Mouse (Mus musculus): Measurements from ENCODE around the gene Dip2b.
"Not testable (repeated sequence)": the region's sequence is repeated elsewhere in the genome, so short reads cannot be mapped to it uniquely, and the experiment has no call there.

Dip2b gene

DNA sequence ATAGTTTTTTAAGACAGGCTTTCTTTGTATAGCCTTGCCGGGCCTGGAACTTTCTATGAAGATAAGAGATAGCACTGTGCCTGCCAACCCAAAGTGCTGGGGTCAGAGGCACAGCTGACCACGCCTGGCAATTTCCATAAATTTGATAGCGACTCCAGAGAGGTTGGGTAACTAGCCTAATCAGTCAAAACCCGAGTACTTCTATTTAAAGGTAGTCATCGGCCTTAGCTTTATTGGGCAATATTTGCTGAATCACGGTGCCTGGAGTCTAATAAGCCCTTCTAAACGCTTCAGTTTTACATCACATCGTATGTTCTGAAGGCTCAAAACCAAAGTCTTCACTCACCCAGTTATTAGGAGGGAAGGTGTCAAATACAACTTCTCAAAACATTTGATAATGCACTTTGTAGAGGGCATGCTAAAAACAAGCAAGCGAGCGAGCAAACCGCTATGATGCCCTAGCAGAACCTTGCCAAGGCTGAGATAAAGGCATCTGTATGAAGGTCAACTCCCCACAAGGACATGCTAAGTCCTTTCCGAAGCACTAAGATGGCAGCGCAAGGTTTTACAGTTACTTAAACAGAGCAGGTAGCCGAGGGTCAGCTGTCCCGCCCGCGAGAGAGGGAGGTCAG, 188.7 kb downstream of the Dip2b start:
- DNase-seq: no peak

DNA sequence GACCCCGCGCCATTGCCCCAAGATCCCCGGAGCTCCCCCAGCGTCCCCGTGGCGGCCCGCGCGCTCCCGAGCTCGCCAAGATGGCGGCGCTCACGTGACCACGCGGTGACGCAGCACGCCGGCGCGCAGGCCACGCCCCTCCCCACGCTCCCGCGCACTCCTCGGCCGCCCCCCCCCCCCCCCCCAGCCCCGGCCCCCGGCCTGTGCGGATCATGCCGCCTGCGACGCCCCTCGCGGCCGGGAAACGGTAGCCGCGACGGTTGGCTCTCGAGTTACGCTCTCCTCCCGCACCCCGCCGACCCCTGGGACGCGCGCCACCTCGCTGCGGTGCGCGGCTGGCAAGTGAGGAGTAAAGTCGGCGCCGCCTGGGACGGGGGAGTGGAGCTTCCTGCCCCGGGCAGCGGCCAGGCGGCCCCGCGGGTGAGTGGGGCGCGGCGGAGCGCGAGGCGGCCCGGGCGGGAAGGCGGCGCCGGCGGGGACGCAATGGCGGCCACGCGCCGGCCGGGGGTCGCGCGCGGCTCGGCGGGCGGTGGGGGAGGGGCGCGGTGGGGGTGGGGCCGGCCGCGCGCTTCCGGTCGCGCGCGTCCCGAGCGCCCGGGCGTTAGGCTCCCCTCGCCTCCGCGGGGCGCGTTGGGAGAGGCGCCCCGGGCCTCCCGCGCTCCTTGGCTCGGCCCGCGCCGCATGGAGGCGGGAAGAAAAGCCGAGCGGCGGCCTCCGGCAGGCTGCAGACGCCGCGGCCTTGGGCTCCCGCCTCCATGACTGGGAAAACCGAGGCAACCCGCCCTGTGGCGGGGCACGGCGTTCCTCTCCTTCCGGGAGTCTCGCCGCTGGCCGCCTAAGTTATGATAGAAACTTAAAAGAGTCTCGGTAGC, 189.4 kb downstream of the Dip2b start, which contains the start of gene Atf1:
TSS of gene Atf1 (plus strand) at position 157 of the 872 bp plus-strand sequence.
- DNase-seq: peak; percentile 94

DNA sequence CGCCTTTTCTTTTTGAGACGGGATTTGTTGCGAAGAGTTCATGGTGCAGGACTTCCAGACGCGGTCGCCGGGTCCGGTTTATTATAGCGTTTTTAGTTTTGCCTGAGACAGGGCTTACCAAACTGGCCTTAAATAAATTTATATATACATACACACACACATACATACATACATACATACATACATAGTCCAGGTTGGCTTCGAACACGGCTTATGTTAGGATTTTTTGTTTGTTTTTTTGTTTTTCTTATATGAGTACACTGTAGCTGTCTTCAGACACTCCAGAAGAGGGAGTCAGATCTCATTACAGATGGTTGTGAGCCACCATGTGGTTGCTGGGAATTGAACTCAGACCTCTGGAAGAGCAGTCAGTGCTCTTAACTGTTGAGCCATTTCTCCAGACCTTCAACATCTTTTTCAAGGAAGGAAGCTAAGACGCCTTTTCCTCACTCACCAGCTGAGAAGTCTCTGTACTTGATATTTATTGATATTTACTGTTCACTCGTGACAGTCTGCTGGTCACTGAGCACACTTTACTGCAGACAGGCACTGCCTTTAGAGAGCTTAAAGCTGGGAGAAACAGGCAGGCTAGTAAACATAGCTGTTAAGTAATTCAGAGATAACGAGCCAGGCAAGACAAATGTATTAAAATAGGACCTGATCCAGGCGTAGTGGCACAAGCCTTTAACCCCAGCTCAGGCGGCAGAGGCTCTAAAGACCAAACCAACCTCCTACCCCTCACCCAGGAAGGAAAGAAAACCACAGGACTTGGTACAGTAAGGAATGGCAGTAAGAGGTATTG, 190.3 kb downstream of the Dip2b start:
- DNase-seq: no peak

DNA sequence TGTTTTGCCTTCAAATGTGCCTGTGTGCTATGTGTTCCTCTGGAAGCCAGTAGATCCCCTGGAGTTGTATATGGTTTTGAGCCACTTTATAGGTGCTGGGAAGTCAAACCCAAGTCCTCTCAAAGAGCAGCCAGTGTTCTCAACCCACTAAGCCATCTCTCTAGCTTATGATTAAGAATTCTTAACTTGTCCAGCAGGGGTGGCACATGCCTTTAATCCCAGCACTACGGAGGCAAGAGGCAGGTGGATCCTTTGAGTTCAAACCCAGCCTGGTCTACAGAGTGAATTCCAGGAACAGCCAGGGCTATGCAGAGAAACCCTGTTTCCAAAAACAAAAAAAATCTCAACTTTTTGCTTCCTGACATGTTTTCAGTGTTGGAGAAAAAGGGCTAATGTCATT, 192.2 kb downstream of the Dip2b start:
- no peak for DNase-seq

DNA sequence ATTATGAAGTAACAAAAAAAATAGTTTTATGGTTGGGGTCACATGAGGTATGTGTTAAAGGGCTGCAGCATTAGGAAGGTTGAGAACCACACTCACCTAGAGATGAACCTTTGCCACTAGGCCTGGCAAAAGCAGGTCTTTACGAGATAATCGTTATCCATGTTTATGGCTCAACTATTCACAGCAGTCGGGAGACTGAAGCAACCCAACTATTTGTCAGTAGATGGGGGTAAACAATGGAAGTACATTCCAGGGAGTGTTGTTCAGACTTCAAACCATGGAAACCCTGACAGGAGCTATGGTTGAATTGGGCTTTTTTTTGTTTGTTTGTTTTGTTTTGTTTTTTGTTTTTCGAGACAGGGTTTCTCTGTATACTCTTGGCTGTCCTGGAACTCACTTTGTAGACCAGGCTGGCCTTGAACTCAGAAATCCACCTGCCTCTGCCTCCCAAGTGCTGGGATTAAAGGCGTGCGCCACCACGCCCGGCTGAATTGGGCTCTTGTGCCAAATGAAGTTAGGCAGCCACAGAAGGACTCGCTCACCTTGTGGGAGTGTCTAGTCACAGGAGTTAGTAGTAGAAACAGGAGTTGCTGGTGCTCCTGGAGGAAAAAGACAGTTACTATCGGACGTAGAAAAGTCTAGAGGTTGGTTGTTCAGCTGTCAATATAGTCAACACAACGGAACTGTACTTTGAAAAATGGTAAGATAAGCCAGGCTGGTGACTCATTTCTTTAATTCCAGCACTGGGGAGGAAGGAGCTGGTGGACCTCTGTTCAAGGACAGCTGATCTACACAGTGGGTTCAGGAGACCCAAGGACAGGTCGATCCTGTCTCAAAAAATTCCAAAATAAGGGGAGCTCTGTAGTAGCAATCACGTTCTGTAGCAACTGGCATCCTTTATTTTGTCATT, 193.4 kb downstream of the Dip2b start:
- no peak for DNase-seq

DNA sequence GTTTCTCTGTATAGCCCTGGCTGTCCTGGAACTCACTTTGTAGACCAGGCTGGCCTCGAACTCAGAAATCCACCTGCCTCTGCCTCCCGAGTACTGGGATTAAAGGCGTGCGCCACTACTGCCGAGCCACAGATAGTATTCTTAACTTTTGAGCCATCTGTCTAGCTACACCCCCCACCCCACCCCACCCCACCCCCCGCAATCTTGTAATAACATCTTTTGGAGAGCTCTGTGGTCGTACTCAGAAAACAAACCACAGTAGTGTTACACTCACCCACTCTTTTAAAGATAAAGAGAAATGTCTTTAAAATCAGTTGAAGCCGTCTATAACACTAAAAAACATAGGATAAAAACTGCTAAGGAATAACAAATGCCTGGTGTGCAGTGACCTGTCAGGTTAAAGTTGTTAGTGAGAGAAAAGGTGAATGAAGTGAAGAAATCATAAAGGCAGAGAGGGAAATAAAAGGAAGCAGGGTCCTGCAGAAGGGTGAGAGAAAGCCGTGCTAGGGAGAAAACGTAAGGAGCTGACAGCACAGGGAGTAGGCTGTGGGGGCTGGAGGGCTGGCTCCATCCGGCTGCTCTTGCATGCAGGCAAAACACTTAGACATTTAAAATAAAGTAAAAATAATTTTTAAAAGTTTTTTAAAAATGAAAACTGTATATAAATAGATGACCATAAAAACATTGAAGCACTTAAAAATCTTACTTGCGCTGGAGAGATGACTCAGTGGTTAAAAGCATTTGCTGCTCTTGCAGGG, 196.9 kb downstream of the Dip2b start:
- peak; percentile 22 for DNase-seq

DNA sequence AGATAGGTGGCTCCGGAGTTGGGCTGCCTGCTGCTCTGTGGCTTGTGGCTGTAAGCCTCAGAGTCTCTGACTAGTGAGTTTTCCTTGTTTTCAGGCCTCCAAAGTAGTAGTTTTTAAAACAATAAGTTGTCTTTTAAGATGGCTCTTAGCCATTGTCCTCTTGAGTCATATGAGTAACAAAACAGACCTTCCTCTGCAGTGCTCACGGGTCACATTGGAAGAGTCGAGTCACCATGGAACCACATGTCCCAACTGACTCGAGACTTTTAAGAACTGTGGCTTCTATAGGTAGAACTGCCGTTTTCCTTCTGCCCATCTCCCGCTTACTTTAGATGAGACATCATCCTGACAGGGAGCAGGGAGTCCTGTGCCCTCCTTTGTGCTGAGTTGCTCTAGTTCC, 198.5 kb downstream of the Dip2b start:
- DNase-seq: no peak

DNA sequence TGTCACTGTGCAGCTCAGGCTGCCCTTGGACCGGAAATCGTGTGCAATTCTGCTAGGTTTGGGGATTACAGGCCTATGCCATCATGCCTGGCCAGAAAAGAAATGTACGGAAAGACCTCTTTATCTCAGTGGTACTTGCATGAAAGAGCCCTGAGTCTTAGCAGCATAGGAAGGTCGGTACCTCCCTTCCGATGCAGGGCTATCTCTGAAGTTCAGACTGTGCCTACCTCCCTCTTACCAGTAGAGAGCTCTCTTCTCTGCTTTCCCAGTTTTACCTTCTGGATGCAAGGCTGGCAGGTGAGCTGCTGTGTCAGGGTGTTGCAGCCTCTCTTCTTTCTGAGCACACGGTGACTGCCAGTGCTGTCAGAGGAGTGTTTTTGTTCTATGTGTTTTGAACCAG, 203.3 kb downstream of the Dip2b start:
- no peak for DNase-seq

DNA sequence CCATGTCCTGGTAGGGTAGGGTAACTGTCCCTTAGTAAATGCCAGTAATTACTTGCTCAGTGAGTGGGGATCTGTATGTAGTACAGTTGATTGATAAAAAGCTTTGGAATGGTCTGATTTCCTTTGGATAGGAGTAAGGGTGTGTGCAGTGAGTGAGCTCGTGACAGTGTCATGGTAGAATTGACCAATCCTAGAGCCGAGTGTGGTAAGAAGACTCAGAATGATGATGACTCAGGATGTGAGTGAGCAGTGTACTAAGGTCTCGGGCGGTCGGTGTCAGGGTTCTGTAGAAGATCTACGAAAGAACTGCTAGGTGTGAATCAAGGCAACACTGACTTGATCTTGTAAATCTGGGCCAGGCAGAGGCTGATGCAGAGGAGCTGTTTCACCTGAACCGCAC, 207.5 kb downstream of the Dip2b start:
- no peak for DNase-seq

DNA sequence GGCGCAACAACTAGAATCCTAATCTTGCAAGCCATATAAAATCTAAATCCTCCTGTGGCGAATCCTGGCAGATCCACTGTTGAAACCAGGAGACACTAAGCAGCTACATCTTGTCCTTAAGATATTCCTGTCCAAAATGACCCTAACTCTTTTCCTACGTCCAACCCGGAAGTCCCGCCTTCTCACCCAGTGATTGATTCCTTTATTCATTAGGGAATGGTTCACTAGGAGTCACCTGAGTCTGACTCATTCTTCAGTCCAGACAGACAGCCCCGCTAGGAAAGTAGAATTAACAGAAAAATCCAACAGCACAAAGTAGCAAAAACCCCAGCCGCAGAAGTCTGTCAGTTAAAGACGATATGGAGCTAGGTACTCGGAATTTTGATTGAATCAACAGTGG, 208.8 kb downstream of the Dip2b start:
- no peak for DNase-seq

DNA sequence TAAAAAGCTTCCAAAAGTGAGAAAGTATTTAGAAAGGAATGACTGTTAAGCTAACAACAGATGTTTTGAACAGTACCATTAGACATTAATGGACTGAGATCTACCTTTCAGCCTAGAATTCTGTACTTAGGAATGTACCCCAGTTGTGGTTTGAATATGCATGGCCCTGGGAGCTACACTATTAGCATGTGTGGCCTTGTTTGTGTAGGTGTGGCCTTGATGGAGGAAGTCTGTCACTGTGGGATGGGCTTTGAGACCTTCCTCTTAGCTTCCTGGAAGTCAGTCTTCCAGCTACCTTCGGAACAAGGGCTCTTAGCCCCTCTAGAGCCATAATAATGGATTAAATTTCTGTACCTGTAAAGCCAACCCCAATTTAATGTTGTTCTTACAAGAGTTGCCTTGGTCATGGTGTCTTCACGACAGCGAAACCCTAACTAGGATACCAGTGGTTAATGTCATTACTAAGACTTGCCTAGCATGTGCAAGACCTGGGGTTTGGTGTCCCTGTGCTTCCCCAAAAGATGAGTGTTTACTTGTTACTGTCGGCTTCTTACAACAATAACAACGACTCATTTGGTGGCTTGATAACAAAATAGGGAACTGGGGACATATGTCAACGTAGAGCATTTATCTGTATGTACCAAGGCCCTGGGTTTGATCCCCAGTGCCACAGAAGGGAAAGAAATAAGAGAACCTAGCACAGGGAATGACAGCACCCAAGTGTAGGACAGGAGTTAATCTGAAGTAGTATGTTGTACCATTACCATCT, 210.4 kb downstream of the Dip2b start:
- no peak for DNase-seq

DNA sequence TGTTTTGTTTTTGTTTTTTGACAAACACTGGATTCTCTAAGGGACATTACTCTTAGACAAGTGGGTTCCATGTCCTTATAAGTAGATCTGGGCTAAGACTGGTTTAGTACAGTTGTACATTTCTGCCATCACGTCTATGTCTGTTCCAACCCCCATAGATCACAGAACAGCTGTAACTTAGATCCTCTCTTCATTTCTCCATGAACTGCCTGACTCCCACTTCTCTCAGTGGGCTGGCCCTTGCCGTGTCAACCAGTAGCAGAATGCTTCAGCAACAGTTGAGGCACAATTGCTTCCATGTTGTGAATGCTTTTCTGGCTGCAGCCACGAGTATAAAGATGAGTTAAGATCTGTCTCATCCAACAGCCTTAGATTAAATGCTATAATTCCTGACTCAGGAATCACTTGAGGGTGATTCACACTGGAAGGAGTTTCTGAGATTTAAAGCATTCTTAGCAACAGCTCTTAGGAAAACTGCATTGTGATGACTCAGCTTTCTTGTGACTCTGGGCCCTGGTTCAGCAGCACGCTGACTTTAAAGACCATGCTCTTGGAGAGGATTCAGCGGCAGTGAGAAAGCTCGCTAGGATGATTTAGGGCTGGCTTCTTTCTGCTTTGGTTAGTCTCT, 212.8 kb downstream of the Dip2b start:
- no peak for DNase-seq

DNA sequence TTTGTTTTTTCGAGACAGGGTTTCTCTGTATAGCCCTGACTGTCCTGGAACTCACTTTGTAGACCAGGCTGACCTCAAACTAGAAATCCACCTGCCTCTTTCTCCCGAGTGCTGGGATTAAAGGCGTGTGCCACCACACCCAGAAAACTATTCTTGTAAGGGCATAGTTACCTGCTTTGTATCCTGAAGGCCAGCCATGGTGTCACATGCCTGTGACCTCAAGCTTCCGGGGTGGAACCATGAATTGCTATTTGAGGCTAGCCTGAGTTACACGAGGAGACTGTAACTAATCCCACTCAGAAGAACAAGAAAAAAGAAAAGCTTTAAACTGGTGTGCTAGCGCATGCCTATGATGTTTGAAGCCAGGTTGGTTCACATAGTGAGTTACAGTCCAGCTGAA, 217.9 kb downstream of the Dip2b start:
- DNase-seq: no peak

DNA sequence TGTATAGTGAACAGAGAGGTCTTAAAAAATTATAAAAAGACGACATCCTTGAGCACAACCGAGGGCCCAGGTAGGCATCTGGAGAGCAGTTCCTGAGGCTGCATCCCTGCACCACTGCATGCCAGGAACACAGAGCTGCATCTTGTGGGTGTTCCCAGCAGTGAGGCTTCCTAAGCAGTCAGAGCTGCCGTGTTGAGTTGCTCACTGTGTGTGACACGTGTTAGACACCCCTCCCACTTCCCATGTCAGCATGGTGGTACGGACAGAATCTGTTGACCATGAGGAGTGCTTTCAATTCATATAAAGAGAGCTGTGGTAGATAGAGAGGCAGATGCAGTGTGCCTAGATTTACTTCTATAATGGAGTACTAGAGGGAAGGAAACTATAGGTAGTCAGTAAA, 218.8 kb downstream of the Dip2b start:
- DNase-seq: no peak

DNA sequence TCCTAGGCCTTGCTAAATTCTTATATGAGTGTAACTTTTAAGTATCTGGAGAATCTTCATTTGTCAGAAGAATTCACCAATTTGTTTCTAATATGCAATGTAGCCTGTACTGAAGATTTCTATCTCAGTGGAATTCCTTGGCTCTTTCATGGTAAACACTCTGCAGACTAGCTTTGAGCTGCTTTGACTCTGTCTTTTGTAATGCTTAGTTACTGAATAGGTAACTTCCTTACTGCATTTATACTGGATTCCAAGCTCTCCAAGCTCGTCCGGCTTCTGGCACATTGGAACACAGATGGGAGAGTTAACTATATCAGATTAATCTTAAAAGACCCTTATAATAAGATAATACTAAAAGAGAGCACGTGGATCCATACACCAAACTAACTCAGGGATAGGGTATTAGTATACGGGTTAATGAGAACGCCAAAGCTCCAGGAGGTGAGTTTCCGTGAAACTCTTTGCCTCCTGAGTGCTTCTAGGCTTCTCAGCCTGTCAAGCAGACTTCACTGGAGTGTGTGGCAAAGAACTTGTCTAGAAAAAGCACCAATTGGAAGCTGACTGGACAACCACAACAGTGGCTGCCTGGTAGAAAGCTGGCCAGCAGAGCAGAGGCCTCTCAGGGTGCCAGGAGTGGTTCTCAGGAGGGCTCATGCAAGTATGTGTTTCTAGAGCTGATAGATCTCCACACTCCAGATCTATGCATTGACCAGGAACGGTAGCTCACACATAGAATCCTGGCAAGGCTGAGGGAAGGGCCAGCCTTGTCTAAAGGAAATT, 220.4 kb downstream of the Dip2b start:
- DNase-seq: no peak

DNA sequence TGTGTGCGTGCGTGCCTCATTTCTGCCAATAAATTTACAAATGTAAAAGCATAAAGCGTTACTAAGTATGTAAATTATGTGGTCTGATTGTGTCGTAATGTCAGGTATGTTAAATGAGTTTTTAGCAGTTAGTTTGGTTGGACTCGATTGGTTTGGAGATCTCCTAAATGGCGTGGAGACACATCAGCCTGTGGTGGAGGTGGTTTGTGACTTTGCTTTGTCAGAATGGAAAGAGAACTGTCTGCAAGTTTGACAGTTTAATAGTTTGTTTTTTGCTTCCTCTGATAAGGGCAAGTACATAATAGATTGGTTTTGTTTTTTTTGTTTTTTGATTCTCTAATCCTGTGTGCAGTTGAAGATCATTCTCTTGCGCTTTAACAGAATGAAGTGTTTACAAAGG, 221.9 kb downstream of the Dip2b start:
- DNase-seq: not testable (repeated sequence)

DNA sequence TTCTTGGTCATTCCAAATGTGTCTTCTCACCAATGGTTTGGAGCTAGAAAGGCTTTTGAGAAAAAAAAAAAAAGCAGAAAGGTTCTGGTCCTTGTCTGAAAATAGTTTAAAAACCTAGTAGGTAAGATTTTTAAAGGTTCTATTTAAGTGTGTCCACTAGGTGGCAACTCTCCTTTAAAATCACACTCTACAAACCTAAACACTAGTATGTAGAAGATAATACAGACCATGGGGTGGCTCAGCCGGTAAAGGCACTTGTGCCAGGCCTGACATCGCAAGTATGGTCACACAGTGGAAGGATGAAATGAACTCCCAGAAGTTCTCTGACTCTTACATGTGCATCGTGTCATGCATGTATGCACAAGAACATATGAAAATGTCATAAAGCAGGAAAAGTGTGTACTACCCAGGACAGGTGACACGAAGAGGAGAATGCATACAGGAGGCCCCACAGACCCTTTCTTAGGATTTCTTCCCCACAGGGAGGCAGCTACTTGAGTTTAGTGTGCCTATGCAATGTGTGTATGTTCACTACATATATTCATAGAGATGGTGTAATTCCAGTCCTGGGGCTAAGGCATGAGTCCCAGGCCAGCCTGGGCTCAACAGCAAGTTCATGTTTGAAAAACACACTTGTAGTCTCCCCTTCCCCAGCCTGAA, 224.9 kb downstream of the Dip2b start:
- DNase-seq: no peak

DNA sequence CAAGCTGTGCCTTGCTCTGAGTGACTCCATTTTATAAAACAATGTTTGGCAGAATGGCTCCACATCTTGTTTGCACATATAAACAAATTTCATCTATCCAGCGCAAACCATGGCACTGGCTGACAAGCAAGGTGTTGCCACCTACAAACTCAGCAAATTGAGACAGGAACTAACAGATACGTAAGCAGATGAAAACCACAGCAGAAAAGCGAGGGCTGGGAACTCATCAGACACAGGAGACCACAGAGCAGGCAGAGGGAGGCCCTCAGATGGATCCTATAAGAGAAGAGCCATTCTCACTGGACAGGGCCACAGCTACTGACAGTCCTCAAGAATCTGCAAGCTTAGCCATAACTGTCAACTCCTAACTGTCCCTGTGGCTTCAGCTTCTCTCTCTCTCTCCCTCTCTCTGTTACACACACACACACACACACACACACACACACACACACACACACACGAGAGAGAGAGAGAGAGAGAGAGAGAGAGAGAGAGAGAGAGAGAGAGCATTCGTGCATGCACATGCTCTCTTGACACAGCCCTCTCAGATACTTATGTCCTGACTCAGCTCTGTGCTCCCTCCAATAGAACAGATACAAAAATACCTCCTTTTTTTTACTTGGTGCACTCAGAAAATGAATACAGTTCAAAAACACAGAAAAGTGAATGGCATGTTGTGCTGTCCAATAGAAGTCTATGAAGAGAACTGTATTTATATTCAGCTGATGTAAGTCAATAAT, 227.3 kb downstream of the Dip2b start:
- no peak for DNase-seq
